Mouse (Mus musculus): ENCODE measurements around the gene Gnao1.

DNA sequence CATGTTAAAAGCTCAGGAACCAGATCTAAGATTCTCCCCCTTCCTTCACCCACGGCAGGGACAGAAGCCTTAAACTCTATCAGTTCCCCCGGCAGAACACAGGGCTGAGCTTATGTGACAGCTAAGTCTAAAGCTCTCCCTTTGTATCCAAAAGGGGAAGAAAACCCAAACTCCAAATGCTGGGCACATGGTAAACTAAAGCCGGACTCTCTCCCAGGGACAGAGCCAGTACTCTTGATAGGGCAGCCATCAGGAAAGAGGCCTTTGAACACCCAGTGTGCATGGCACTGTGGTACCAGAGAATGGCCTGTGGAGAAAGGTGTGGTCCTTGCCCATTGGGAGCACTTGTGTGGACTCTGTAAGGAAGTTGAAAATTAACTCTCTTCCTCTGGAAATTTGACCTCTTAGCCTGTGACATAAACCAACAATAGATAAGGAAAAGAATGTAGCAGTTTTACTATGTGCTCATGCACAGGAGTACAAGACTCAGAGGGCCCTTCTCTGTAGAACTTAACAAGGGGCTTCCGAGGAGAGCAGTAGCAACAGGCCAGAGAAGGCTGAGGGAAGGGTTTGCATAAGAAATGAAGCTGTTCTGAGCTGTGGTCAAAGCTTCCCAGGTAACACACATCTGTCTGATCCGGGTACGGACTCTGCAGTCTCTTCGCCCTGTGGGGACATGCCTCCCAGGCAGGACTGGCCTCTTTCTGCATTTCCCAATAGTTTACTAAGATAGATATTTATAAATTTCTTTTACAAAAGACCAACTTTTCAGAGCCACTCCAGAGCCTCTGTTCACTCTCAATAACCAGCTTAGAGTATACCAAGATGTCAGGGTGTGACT is 102.2 kb downstream of the Gnao1 start:
- TF ChIP-seq POLR2A (IDR thresholded peaks at IDR 0.05; ENCODE audit: extremely low read depth, insufficient read depth, low read length), result no peak
- TF ChIP-seq CTCF (IDR thresholded peaks at IDR 0.05; ENCODE audit: low read depth, low read length), result no peak

Measured in liver, adult 2 months (tissue).